Mouse (Mus musculus): ENCODE results near the gene Colgalt1. TPM values are rescaled to one million over a fixed set of nuclear protein-coding genes. Genes with fewer than 3 reads are reported as not detected.

The Colgalt1 gene
- total and polyA plus RNA-seq, 3 experiments = 72.0 to 85.3 (median 73.7) TPM

DNA sequence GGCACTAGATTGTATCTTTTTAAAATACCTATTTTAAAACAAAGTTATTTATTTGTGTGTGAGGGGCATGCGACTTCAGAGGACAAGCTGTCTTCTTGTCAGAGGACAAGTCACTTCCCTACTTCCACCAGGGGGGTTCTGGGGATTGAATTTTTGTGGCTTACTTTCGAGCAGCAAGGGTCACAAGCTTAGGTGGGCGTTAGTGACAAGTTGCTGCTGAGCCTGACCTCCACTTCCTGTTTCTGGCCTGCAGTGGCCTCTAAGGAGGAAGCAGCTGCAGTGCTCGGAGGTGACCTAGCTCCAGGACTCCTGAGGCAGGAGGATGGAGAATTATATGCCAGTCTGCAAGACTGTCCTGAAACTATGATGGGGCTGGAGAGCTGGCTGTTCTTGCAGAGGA lies 2.6 kb downstream of the Colgalt1 start:
- H3K4me1 ChIP-seq (ENCODE audit: control insufficient read depth in 1 of 2, insufficient read depth in 2 of 2) = peaks cover 16 to 49% of the 10 kb centered on the region in 2 experiments
- peak overlapping the region in 1 of 3 experiments; percentile 86 for H3K4me3 ChIP-seq (replicated peaks in 1 of 3; ENCODE audit: low read depth in 2 of 3, low read length in 2 of 3, poor library complexity in 1 of 3)
- no peak overlapping the region for H3K9ac ChIP-seq (ENCODE audit: insufficient read depth, low read depth)
- no peaks in the 10 kb centered on the region for H3K27me3 ChIP-seq (replicated peaks)
- H3K9me3 ChIP-seq (replicated peaks; ENCODE audit: low read length) = peaks cover 4% of the 10 kb centered on the region
- H3K79me2 ChIP-seq (replicated peaks; ENCODE audit: control insufficient read depth, extremely low read depth, insufficient read depth, poor library complexity, severe bottlenecking) = peaks cover 20% of the 10 kb centered on the region
- 0 out of 2 replicates have a peak overlapping the region, but pooled peaks have one; percentile 83 for H3K4me2 ChIP-seq (ENCODE audit: insufficient read depth, low read depth, poor library complexity, severe bottlenecking)
- in situ Hi-C loops (cut with MboI; ENCODE audit: low pct_ligation_motif_present, low pct_unique_long_range_greater_than_20kb, low sequenced_read_pairs) = no loop called here
- peaks cover 40 to 74% of the 10 kb centered on the region in 2 experiments for H3K36me3 ChIP-seq (replicated peaks in 1 of 2; ENCODE audit: control insufficient read depth in 1 of 2, insufficient read depth in 1 of 2, low read length in 1 of 2)
- no peak for TF ChIP-seq ZNF384 (IDR thresholded peaks at IDR 0.05; ENCODE audit: low read depth, low read length)
- TF ChIP-seq MXI1 (IDR thresholded peaks at IDR 0.05; ENCODE audit: low read depth, low read length) = no peak
- TF ChIP-seq POLR2AphosphoS2 (IDR thresholded peaks at IDR 0.05; ENCODE audit: low read depth, low read length) = no peak
- no peak for TF ChIP-seq UBTF (IDR thresholded peaks at IDR 0.05; ENCODE audit: low read depth, low read length)
- TF ChIP-seq GABPA (IDR thresholded peaks at IDR 0.05; ENCODE audit: insufficient replicate concordance, low read depth, low read length) = no peak
- no peak for TF ChIP-seq PAX5 (IDR thresholded peaks at IDR 0.05; ENCODE audit: low read length)
- TF ChIP-seq JUN (IDR thresholded peaks at IDR 0.05; ENCODE audit: insufficient read depth, low read depth, low read length) = no peak
- no peak for TF ChIP-seq MAX (IDR thresholded peaks at IDR 0.05; ENCODE audit: low read length)
- TF ChIP-seq MYC (IDR thresholded peaks at IDR 0.05; ENCODE audit: low read depth, low read length) = no peak
- no peak for TF ChIP-seq USF2 (conservative IDR thresholded peaks at IDR 0.05; ENCODE audit: low read depth, low read length)
- TF ChIP-seq MAFK (IDR thresholded peaks at IDR 0.05; ENCODE audit: insufficient replicate concordance, low read length) = no peak
- no peak for TF ChIP-seq USF1 (IDR thresholded peaks at IDR 0.05; ENCODE audit: low read depth, low read length)
- no peak for TF ChIP-seq KAT2A (IDR thresholded peaks at IDR 0.05; ENCODE audit: insufficient replicate concordance, low read length)
- TF ChIP-seq ELF1 (IDR thresholded peaks at IDR 0.05; ENCODE audit: low read depth, low read length) = peak; percentile 77
- TF ChIP-seq BHLHE40 (IDR thresholded peaks at IDR 0.05; ENCODE audit: low read depth, low read length) = 0 out of 2 replicates have a peak, but pooled peaks have one; percentile 16
- no peak for TF ChIP-seq TBP (conservative IDR thresholded peaks at IDR 0.05; ENCODE audit: low read depth, low read length)
- no peak for TF ChIP-seq MEF2A (IDR thresholded peaks at IDR 0.05; ENCODE audit: borderline replicate concordance, low read depth, low read length)
- TF ChIP-seq E2F4 (IDR thresholded peaks at IDR 0.05; ENCODE audit: insufficient replicate concordance, low read depth, low read length) = no peak
- TF ChIP-seq ZMIZ1 (IDR thresholded peaks at IDR 0.05; ENCODE audit: low read depth, low read length) = no peak
- no peak; the same call in 1 of the 2 replicates for TF ChIP-seq TCF12 (IDR thresholded peaks at IDR 0.05; ENCODE audit: low read depth, low read length)
- no peak for TF ChIP-seq HCFC1 (IDR thresholded peaks at IDR 0.05; ENCODE audit: low read depth, low read length)
- no peak for TF ChIP-seq CTCF (conservative IDR thresholded peaks at IDR 0.05 in 1 of 2, IDR thresholded peaks at IDR 0.05 in 1 of 2; ENCODE audit: low read depth in 2 of 2, low read length in 2 of 2)
- no peak for TF ChIP-seq ZKSCAN1 (IDR thresholded peaks at IDR 0.05; ENCODE audit: borderline replicate concordance, low read depth, low read length)
- no peak for TF ChIP-seq CHD2 (IDR thresholded peaks at IDR 0.05; ENCODE audit: low read length)
- 0 out of 2 replicates have a peak, but pooled peaks have one; percentile 33 for TF ChIP-seq EP300 (IDR thresholded peaks at IDR 0.05; ENCODE audit: low read length)
- TF ChIP-seq MAZ (IDR thresholded peaks at IDR 0.05; ENCODE audit: low read depth, low read length) = no peak
- TF ChIP-seq CHD1 (IDR thresholded peaks at IDR 0.05; ENCODE audit: low read depth, low read length) = no peak
- no peak for DNase-seq (ENCODE audit: extremely low read depth)
- dilution Hi-C loops (cut with MboI; ENCODE audit: extremely low pct_ligation_motif_present, extremely low pct_unique_long_range_greater_than_20kb, low sequenced_read_pairs) = no loop called here
- peak overlapping the region; percentile 7; the same call in 1 of the 2 replicates for H3K27ac ChIP-seq (ENCODE audit: insufficient read depth, low read depth)

Data from CH12.LX (cell line).